Mouse (Mus musculus) cerebellum, adult 9-11 months (tissue): ENCODE measurements at regions not wholly inside any gene's neighbourhood (a gene's known extent, or its start where the extent isn't known, plus 50 kb on each side); places are given as distances from the start of the nearest gene placed in this dataset.

Source experiments
- DNase-seq: peaks from one replicate; pipeline ENCODE4 v3.0.0; 2022

DNA sequence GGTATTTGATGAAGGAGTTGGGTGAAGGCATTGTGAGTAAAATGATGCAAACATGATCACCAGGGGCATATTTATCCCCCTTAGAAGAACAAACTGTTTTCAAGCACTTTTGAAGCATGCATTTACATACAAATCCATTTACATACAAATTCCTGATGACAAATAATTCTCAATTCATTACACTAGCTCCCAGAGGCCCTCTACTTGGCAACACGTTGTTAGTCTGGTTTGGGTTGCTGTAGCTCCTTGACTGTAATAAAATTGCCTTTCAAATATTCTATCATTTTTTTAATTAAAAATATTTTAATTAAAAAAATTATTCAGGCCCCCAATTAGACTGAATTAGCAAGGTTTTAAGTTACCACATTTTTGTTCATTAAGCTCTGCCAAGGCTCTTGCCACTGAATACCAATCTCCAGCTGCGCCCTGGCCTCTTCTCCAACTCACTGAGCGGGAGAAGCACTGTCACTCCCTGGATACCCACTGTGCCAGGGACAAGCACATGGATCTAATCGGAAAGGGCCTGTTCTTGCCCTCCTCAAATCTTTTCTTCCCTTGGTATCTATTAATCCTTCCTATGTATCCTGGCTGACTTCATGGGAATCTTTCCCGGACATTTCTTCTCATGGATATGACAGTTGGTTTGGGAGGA is 147.1 kb upstream of the Pou3f4 start:
- peak; percentile 1 for DNase-seq

- no peak for DNase-seq
Measured at GRCm38 (mm10) chrX:110673192-110673591, 140.9 kb upstream of the Pou3f4 start.

DNA sequence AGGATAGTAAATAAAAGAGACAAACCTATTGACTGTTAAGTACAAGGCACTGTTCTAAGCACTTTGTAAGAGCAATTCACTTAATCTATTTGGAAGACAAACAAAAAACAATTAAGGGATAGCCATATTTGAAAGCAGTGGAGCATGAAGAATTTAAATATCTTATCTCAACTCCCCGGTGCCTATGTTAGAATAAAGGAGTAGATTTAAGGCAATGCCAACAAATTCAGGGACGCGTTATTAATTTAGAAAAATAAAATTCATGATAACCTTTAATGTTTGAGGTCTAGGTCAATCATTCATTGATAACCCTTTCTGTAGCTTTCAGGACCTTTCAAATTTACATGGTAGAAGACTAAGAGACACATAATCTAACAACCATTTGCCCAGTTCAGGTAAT is 135.5 kb upstream of the Pou3f4 start:
- no peak for DNase-seq

DNA sequence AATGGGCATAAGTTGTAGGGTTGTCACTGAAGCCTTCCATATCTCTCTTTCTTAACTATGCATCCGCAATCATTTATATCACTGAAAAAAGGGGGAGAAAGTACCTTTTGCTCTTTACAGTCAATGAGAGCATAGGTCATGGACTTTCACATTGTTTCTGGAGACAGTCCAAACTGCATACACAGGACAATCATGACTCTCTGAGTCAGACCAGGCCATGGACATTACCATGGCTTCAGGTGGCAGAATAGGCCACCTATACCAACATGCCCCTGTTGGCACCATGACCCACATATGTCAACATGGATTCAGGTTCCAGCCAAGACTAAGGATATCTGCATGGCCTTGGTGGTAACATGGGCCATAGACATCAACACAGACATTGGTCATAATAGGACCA is 133.5 kb upstream of the Pou3f4 start:
- no peak for DNase-seq

- DNase-seq: no peak
Measured at GRCm38 (mm10) chrX:110700442-110700841, 113.6 kb upstream of the Pou3f4 start.

DNA sequence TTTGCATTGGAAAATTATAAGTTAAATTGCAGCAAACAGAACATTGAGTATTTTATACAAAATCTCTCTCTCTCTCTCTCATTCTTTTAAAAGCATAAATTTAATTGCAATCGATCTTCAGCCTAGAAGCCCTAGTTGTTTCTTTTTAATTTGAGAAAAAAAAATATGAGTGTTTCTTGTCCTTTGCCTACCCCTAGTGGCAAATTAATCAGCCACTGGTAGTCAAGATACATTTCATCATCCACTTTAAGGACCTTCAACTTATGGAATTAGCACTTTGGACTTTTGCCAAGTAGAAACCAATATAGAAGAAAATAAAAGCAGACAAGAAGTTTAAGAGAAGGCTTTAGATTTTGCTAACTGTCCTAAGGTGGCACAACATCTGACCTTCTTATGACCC is 99.9 kb upstream of the Pou3f4 start:
- no peak for DNase-seq

GRCm38 (mm10) chrX:110764080-110764479 is 50.0 kb upstream of the Pou3f4 start:
- no peak for DNase-seq
